Mouse (Mus musculus) frontal cortex, postnatal 36 days (tissue): ENCODE data around the gene Khsrp.
"Not testable (repeated sequence)": the region's sequence is repeated elsewhere in the genome, so short reads cannot be mapped to it uniquely, and the experiment has no call there.

Experiments used
- DNase-seq, 2 experiments: peaks; one replicate each; pipeline ENCODE4 v3.0.0; 2022; ENCODE audit warnings: low spot score in 2 of 2

Gene Khsrp

DNA sequence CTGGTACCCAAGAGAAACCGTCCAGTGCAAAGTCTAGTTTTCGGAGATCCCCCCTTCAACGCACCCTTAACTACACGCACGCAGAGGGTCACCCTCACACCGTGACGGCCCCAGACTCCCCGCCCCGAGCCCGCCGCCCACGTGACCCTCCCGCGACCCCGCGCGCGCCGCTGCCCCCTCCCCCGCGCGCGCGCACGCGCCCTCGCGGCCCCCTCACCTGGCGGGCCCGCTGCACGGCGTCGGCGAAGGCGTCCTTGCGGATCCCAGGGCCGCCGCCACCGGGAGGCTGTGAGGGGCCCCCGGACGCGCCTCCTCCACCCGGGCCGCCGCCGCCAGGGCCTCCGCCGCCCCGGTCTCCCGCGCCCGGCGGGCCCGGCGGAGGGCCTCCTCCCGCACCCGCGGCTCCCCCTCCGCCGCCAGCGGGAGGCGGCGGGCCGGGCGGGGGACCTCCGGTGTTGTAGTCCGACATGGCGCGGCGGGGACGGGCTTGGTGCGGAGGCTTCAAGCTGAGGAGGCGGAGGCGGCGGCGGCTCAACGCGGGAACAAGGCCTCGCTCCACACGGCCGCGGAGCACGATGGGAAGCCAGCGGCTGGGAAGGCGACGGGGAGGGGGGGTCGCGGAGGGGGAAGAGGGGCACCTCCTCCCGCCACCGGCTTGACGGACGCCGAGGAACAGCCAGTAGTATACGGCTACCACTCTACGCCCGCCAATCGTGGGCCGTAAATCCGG is at the start of gene Khsrp:
TSS of gene Khsrp (minus strand) at position 592 of the 730 bp plus-strand sequence.
- DNase-seq = peak in 1 of 2 experiments; percentile 28

DNA sequence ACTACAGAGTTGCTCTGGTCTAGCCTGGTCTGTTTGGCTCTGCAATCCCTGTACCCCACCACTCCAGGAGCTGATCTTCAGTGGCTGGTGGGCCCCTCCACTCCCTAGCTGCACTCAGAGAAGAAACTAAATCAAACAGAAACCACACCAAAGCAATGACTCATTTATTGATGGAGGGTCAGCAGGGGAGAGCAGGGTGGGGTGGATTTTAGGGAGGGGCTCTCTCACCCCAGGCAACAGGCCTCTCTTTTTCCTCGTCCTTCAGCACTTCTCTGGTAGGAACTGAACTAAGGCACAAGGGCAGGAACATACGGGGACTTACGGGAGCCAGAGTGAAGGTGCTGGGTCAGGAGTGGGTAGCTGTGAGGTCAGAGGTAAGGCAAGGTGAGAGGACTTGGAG is 48.6 kb upstream of the Khsrp start:
- DNase-seq = no peak

DNA sequence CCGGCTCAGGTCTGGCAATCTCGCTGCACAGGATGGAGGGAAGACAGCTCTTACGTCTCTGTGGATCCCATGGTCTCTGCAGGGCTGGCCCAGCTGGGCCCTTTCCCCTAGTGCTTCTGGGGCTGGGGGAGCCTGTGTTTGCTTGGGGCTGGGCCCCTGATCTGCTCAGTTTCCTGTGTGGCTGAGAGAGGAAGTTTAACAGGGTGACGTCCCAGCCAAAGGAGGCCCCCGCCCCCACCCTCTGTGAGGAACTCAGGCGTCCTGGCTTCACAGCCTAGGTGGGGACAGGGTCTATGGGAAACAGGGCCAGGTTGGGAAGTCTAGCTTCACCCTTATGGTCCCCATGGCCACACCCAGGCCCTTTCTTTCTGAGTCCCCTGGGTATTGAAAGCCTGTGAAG is 47.0 kb upstream of the Khsrp start, which contains the start of gene Dennd1c:
TSS of gene Dennd1c (minus strand) at position 179 of the 400 bp plus-strand sequence.
- DNase-seq = no peak

DNA sequence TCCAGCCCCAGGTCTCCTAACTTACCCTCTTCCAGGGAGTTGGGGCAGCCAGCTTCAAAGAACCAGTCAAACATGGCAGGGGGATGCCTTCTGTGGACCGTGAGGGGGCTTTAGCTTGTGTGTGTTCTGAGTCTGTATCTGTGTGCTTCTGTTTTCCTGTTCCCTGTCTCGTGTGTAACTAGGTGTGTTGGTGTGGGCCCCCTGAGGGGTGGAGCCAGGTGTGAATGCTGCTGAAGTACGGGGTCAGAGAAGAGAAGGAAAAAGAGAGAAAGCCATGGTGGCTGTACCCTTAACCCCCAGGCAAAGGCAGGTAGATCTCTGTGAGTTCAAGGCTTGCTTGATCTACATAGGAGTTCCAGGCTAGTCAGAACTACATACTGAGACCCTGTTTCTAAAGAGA is 45.6 kb upstream of the Khsrp start:
- no peak for DNase-seq

DNA sequence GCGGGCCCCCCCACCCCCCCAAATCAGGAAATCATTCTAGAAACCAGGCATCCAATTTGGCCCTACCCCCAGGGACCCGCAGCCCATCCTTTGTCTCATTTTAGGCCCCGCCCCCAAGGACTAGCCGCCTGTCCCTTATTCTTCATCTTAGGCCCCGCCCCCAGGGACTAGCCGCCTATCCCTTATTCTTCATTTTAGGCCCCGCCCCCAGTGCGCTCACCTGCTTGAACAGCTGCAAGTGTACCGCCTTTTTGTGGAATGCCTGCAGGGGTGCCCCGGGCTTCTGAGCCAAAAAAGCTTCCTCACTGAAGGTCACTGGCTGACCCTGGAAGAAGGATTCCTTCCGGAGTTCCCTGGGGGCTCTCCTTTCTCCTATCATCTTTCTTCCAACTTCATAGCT is 39.4 kb upstream of the Khsrp start:
- DNase-seq = no peak

DNA sequence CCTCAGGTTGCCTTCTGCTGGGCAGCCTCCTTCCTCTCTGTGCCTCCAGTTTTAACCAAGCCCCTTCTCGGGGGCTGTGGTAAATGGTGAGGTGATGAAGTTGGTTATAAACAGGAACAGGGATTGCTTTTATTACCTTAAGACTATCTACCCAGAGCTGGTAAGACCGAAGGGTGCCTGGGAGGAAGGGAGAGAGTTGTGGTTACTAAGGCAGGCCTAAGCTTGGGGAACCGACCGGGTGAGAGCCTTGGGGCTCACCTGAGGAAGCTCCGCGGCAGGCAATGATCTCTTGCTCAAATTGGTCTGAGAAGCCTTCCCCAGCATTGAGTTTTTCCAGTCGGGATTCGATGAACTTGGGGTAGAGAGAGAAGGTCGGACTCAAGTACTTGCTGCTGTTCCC is 39.0 kb upstream of the Khsrp start:
- DNase-seq = no peak

DNA sequence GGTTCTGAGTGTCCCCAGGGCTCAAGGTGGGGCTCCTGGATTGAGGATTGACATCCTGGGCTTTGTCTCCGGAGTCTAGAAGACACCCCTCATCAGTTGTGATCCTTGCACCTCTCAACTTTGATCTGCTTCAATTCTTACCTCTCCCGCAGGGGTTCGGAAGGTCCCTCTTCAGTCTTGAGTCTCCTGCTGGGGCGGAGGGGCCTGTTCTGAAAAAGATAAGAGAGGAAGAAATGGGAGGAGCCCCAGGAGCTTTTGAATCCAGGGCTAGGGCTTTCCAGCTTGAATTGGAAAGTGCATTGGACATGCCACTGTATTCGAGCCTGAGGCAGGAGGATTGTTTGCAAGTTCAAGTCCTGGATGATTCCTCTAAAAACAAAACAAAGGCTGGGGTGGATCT is 35.6 kb upstream of the Khsrp start:
- DNase-seq = no peak

DNA sequence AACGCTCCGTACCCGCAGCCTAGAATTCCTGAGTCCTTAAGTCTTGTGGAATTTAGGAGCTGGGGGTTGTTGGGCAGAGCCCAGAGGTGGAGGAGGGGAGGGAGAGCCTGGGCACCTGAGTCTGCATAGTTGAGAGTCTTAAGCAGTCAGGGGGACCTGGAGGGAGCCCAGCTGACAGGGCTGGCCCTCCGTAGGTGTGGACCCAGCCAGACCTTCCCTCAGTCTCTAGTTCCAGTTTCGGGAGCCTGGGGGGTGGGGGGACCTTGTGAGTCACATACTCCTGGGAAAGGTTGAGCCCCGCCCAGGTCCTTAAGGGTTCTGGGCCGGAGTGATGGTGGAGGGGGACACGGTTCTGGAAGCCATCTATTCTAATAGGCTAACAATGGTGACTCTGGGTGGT is 31.7 kb upstream of the Khsrp start:
- DNase-seq = no peak

DNA sequence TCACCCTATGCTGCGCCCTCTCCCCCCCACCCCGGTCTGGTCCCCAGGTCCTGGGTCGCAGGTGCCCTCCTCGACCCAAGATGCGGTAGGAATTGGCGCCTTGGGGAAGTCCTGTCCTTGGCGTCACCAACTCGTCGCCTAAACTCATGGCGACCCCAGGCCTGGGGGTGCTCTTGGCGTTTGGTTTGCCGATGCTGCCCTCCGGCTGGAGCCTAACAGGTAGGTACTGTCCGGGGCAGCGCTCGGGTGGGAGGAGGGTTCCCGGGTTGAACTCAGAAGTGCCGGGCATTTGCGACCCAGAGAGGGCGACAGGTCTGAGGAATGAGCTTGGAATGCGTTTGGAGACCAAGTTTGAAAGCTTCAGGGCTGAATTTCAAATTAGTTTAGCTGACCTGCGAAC is 31.2 kb upstream of the Khsrp start:
- DNase-seq = no peak

DNA sequence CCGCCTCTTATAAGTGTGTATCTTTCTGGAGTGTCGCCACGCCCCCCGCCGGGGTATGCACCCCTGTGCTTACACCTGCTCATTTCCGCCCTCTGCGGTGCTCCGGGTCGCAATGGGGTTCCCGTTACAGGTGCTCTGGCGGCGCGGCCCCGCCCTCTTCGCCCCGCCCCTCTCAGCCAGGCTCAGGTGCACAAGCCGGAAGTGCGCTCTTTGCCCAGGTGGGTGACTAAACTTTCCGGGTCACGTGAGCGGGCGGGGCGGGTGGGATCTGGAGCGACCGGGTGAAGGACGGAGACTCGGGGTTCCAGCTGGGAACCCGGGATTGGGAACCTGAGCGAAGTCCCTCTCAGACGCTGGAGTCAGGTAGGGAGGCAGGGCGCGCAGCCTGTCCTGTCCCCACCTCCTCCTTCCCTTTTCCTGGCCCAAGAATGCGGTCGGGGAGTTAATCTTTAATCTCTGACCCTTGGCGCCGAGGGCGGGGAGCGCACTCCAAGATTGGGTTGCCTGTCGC is 30.7 kb upstream of the Khsrp start:
- no peak for DNase-seq

DNA sequence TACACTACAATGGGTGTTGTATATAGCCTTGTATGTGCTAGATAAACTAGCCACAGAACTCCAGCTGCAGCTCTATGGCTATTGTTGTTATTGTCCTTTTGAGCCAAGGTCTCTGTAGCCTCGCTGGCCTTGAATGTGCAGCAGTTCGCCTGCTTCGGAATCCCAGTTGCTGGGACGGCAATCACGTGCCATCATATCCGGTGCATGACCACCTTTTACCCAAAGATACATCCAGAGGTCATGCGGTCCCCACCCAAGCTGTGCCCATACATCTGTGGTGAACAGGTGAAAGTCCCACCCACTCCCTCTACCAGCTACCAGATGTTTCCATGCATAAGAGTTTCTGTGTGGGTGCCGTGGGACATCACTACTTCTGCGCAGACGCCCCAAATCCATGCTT is 29.7 kb upstream of the Khsrp start:
- DNase-seq = no peak

DNA sequence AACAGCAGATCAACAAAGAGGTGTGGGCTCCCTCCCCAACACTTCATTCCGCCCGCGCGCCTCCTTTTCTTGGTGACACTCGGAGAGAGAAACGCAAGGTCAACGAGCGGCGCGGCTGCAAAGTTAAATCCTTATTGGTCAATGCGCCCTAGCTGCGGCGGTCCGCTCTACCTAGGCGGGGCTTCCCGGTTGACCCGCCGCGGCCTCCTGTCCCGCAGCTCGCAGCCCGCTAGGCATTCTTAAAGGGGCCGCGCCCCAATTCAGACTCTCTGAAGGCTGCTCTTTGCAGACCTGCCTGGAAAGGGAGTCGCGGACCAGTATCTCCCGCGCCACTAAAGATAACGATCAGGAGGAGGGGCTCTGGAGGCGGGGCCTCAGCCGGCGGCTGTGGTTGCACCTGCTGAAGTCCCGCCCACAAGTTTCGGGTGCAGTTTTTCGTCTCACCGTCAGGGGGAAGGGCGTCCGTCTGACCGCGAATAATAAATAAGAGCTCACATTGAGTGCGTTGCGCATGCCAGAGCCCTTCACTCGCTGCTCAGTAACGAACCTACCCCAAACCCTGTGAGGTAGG is 29.0 kb upstream of the Khsrp start:
- DNase-seq = peak; percentile 97

DNA sequence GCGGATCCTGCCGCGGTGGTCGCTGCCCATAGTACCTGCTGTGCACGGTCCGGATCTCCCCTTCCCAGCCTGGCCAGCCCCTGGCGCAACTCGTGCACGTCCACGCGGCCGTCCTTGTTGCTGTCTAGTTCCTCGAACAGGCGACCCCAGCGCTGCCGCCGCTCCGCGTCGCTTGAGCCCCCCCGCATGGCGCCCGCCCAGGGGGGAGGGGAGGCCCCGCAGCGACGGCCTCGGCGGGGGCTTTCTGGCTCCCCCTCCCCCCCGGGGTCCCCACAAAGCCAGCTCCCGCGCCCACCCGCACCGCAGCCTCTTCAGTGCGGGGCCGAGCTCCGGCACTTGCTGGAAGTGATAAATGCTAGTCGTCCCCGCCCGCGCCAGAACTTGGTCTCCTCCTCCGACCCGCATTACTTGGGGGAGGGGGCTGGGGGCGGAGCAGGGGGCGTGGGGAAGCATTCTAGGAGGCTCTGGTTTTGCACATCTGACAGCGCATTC is 28.2 kb upstream of the Khsrp start, which contains the start of gene Slc25a23:
TSS of gene Slc25a23 (minus strand) at position 378 of the 492 bp plus-strand sequence.
- peak; percentile 68 for DNase-seq

DNA sequence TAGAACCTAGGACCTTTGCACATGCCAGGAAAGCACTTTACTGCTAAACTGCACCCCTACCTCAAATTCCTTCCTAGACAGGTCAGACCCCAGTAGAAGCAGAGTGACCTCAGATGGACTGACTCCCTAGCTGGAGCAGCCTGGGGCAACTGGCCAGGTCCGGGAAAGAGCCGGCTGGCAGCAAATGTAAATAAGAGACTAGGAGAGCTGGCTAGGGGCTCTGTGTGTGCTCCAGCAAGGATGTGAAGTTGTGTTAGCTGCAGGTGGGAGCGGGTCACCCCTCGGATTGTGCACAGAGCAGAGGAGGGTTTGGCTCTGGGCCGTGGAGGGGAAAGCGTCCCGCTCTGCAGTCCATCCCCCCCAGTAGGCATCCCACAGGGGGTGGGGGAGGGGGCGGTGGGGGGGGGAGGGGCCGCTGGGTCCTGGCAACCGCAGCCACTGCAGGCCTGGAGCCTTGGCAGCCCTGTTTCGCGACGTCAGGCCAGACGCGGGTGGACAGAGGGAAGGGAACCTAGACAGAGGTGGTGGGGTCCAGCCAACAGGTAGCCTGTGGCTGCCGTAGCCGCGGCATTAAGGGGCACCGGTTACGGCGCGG is 27.7 kb upstream of the Khsrp start, which contains the start of gene Crb3:
TSS of gene Crb3 (plus strand) at position 215 of the 595 bp plus-strand sequence.
- peak in 1 of 2 experiments; percentile 25 for DNase-seq

DNA sequence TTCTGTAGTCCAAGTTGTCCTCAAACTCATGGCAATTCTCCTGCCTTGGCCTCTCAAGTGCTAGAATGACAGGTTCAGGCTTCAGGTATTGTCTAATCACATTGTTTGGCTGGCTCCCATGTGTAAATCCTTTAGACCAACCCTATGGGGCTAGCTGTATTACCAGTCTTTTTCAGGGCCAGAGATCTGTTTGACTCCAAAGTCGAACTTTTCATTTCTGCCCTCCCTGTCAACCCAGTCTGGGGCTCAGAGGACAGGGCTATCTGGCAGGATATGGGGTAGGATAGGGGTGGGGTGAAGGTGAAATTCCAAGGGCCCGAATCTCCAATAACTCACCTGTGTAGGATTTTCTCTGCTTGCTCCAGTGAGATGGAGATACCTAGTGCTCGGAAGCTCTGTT is 24.9 kb upstream of the Khsrp start:
- no peak for DNase-seq

DNA sequence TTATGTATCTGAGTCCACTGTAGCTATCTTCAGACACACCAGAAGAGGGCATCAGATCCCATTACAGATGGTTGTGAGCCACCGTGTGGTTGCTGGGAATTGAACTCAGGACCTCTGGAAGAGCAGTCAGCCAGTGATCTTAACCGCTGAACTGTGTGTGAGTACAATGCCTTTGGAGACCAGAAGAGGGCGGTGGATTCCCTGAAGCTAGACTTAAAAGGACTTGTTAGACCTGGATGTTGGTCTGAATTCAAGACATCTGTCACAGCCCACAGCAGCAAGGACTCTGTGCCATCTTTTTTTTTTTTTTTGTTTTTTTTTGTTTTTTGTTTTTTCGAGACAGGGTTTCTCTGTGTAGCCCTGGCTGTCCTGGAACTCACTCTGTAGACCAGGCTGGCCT is 20.4 kb upstream of the Khsrp start:
- not testable (repeated sequence) for DNase-seq

DNA sequence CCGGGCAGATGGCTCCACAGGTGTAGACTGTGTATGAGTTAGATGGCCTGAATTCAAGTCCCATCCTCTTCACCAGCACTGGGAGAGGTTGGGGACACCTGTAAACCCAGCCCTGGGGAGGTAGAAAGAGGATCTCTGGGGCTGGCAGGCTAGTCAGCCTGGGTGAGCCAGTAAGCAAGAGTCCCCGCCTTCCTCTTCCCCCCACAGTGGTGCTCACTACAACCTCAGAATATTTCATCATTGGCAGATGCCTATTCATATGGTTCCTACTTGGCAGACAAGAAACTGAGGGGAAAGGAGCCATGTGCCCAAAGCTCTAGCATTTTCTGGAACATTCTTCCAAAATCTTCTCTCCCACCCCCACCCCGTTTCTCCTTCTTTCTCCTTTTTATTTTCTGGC is 17.5 kb upstream of the Khsrp start:
- DNase-seq = no peak

DNA sequence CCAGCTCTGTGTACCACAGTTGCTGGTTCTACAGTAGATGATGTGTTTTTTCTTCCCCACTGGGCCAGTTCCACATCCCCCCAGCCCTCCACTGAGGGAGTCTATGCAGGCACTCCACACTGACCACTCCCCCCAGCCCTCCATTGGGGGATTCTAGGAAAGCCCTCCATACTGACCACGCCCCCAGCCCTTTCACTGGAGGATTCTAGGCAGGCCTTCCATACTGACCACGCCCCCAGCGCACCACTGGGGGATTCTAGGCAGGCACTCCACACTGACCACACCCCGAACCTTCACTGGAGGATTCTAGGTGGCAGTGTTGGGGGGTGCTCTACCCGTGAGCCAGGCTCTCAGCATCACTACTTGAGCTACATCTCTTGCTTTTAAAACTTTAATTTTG is 16.1 kb upstream of the Khsrp start:
- no peak for DNase-seq

DNA sequence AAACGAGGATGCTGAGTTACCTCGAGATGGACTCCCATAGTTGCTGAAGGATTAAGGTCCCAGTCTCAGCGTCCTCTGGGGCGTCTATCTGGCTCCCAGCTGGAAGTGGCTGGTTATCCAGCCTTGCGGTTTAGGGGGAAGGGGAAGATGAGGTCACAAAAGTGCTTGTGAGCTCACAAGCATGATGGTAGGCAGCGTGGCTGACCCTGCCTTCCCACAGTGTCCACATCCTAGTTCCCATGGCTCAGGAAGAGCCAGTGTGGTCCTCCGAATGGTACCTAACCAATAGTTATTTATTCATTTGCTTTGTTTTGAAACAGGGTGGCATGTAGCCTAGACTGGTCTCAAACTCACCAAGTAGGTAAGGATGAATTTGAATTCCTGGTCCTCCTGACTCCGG is 10.2 kb upstream of the Khsrp start, which contains the start of gene Slc25a41:
TSS of gene Slc25a41 (minus strand) at position 101 of the 400 bp plus-strand sequence.
- no peak for DNase-seq

DNA sequence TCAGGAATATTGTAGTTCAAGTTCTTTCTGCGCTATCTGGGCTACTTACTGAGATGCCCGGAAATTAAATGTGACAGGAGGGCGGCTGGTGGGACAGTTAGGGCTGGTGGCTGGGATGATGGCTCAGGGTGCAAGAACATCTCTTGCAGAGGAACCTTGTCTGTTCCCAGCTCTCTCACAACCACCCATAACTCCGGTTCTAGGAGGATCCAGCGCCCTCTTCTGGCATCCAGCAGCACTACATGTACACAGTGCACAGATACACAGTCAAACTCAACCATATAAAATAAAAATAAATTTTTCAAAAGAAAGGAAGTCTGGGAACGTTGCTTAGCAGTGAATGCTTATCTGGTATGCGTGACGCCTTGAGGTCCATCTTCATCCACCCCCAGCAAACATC is 7.7 kb upstream of the Khsrp start:
- no peak for DNase-seq

DNA sequence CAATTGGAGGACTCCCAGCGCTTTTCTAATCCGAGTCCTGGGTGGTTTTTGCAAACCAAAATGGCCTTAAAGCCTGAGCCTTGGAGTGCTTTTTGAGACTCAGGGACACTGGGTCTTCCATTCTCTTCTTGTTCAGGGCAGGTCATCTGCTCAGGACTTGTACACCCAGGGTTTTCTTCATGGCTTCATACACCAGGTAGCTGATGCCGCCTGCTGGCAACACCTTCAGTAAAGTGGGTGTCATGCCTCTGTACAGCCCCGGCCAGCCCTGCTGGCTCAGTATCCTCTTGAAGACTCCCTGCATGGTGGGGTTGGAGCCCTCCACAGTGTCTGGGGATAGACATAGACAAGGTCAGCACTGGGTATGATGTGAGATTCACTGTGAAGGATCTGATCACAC is 1.5 kb upstream of the Khsrp start:
- no peak for DNase-seq

DNA sequence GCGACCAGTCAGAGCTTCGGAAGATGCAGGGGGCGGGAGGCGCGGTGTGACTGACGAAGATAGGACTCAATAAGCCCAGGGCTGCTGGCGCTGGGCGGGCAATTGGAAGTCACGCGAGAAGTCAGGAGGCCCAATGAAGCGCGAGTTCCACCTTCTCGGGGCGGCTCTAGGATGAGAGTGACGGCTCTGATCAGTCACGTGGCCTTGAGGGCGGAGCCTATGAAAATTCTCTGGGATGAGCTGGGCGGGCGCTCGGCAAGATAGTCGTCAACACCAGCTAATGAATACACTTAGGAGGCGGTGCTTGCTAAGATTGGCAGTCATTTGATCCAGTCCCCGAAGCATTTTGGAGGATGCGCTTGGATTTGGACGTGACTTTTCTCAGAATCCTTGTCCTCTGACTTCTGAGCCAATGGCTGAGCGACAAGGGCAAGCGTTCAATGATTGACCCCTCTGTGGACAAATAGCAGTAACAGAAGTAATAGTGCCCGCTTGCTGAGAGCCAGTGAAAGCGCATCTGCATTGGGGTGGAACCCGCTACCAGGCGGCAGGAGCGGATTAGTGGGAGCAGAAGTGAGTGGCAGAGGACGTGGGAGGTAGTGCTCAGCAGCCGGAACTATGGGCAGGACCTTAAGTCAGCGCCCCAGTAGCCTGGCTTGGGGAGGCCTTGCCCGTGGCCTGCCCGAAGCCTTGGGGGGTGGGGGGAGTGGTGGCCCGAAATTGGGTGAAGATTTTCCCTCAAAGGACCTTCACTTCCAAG is 519 bp upstream of the Khsrp start:
- peak; percentile 99 to 100 for DNase-seq
